Mouse (Mus musculus) liver, postnatal 0 days (tissue): ENCODE results near the gene She.

ENCODE experiments used
- CTCF ChIP-seq: sonication (generic); IDR thresholded peaks from 2 replicates; pipeline ENCODE4 v1.5.1; 2016; ENCODE audit warnings: antibody characterized with exemption, low read depth
- EP300 ChIP-seq: IDR thresholded peaks from 2 replicates; pipeline ENCODE4 v1.6.1; 2016; ENCODE audit warnings: antibody characterized with exemption, low read depth, mild to moderate bottlenecking

GRCm38 (mm10) chr3:89907846-89908245 lies 76.7 kb downstream of the She start:
- TF ChIP-seq EP300, result no peak
- TF ChIP-seq CTCF, result no peak
